Mouse (Mus musculus) heart, embryonic 16.5 days (tissue): ENCODE data around the gene Uri1. TPM values are rescaled to one million over a fixed set of nuclear protein-coding genes. Genes with fewer than 3 reads are reported as not detected.

Experiments used
- ATAC-seq: fragments of 200-750 bp; cut with Nextera tagmentation; replicated peaks from 2 replicates; pipeline ENCODE4 v1.8.0; 2017; ENCODE audit warnings: moderate number of reproducible peaks; ENCODE audit not compliant: insufficient read depth, low FRiP score; ENCODE audit errors: extremely low read depth
- H3K27ac ChIP-seq: fragments of 300-500 bp; sonication (generic); 2 replicates; pipeline ENCODE4 v1.5.1; 2014; ENCODE audit warnings: mild to moderate bottlenecking, low read length, control low read depth, moderate library complexity
- H3K27me3 ChIP-seq: fragments of 300-500 bp; sonication (generic); 2 replicates; pipeline ENCODE4 v1.6.1; 2014; ENCODE audit warnings: low read length, mixed read lengths; ENCODE audit not compliant: control insufficient read depth, insufficient read depth
- H3K36me3 ChIP-seq: fragments of 300-500 bp; sonication (generic); 2 replicates; pipeline ENCODE4 v1.6.1; 2014; ENCODE audit not compliant: control insufficient read depth, insufficient read depth
- H3K4me1 ChIP-seq: fragments of 300-500 bp; sonication (generic); 2 replicates; pipeline ENCODE4 v1.6.1; 2014; ENCODE audit warnings: low read length, mixed read lengths; ENCODE audit not compliant: control insufficient read depth, insufficient read depth
- H3K4me2 ChIP-seq: fragments of 300-500 bp; sonication (generic); 2 replicates; pipeline ENCODE4 v1.6.1; 2014; ENCODE audit warnings: low read depth, mild to moderate bottlenecking, control low read depth, low read length
- H3K4me3 ChIP-seq: fragments of 300-500 bp; sonication (generic); 2 replicates; pipeline ENCODE4 v1.5.1; 2014; ENCODE audit warnings: mild to moderate bottlenecking, control low read depth, low read length
- H3K9ac ChIP-seq: fragments of 300-500 bp; sonication (generic); 2 replicates; pipeline ENCODE4 v1.6.1; 2014; ENCODE audit warnings: low read length, control low read depth
- H3K9me3 ChIP-seq: fragments of 300-500 bp; sonication (generic); replicated peaks from 2 replicates; pipeline ENCODE4 v1.6.1; 2016; ENCODE audit warnings: low read length; ENCODE audit not compliant: control insufficient read depth
- WGBS: fragments of 180-500 bp; shearing (Covaris S2); extraction: QIAGEN DNeasy Blood & Tissue Kit; methylation state at CpG from one replicate; pipeline ENCODE4 v1.1.7; 2014; 5-methylcytosine and 5-hydroxymethylcytosine counted together
- polyA plus RNA-seq: library from polyadenylated mRNA; unstranded; fragments of >200 nt; fragmentation: Nextera tagmentation; extraction: Ambion mirVana; gene quantifications from 2 replicates; pipeline ENCODE4 v1.2.1, GENCODE M21; 2015

Gene Uri1
- 28.1 and 29.6 TPM in 2 replicates for polyA plus RNA-seq

DNA sequence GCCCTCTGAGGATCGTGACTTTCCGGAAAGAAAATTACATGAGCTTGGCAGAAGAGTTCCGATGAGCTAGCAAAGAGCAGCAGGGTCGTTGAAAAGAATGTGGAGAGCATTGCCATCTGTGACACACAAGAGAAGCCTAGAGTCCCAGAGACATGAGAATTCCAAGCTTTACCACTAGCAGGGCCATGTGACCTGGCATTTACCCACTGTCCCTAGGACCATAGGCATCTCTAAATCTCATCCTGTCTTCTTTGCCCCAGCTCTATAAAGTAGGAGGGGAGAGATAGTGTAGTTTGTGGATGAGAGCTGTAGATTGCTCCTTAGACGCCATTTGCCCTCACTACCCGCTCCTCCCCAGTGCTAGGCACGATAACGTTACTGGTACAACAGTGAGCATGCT lies at the start of gene Uri1:
Gene Uri1 (minus strand): TSS at position 101 of the 400 bp plus-strand sequence.
- no peak for ATAC-seq
- H3K4me1 ChIP-seq, result no peaks in the 10 kb centered on the region
- WGBS, result 85% methylated on average over 8 of the region's 8 CpGs

GRCm38 (mm10) chr7:38071065-38071464 lies 47.7 kb upstream of the Uri1 start:
- ATAC-seq, result no peak
- H3K9ac ChIP-seq, result no peak overlapping the region
- WGBS, result 67% methylated on average over 5 of the region's 5 CpGs
- H3K4me1 ChIP-seq, result no peaks in the 10 kb centered on the region
- no peak overlapping the region for H3K4me3 ChIP-seq
- no peak overlapping the region for H3K4me2 ChIP-seq
- no peaks in the 10 kb centered on the region for H3K9me3 ChIP-seq
- peaks cover 2% of the 10 kb centered on the region; the same call in 1 of the 2 replicates for H3K27me3 ChIP-seq
- no peaks in the 10 kb centered on the region for H3K36me3 ChIP-seq
- H3K27ac ChIP-seq, result no peak overlapping the region

More for the DNA sequence above, at the start of gene Uri1:
- Histone ChIP-seq H3K36me3 (no peaks in the 10 kb centered on the region), H3K27me3 (no peaks in the 10 kb centered on the region), H3K4me3 (no peak within 1 kb of the TSS), H3K4me2 (no peak within 1 kb of the TSS), H3K27ac (no peak within 1 kb of the TSS), H3K9me3 (no peaks in the 10 kb centered on the region), H3K9ac (no peak within 1 kb of the TSS)

- Histone ChIP-seq H3K36me3 (no peaks in the 10 kb centered on the region), H3K27me3 (peaks cover 2% of the 10 kb centered on the region; the same call in 1 of the 2 replicates), H3K4me2 (no peak overlapping the region), H3K9me3 (no peaks in the 10 kb centered on the region), H3K9ac (no peak overlapping the region), H3K4me1 (no peaks in the 10 kb centered on the region), H3K4me3 (no peak overlapping the region), H3K27ac (no peak overlapping the region)
- 42% methylated on average over 2 of the region's 2 CpGs for WGBS
- no peak for ATAC-seq
Measured at GRCm38 (mm10) chr7:38070663-38071062, 47.3 kb upstream of the Uri1 start.

- Histone ChIP-seq H3K4me2 (no peak overlapping the region), H3K4me1 (peaks cover 5% of the 10 kb centered on the region), H3K27ac (no peak overlapping the region), H3K9me3 (no peaks in the 10 kb centered on the region), H3K9ac (no peak overlapping the region), H3K27me3 (no peaks in the 10 kb centered on the region), H3K36me3 (no peaks in the 10 kb centered on the region), H3K4me3 (no peak overlapping the region)
- no peak for ATAC-seq
- 51% methylated on average over 4 of the region's 4 CpGs for WGBS
Measured at GRCm38 (mm10) chr7:38064431-38064830, 41.1 kb upstream of the Uri1 start.

GRCm38 (mm10) chr7:38061060-38061970 lies 38.0 kb upstream of the Uri1 start:
- no peaks in the 10 kb centered on the region for H3K9me3 ChIP-seq
- 1% methylated on average over 54 of the region's 57 CpGs for WGBS
- ATAC-seq, result peak; percentile 91
- H3K4me3 ChIP-seq, result peak overlapping the region; percentile 63
- peak overlapping the region; percentile 92 for H3K4me2 ChIP-seq
- no peaks in the 10 kb centered on the region for H3K27me3 ChIP-seq
- peaks cover 9% of the 10 kb centered on the region for H3K4me1 ChIP-seq
- H3K27ac ChIP-seq, result no peak overlapping the region
- no peaks in the 10 kb centered on the region for H3K36me3 ChIP-seq
- peak overlapping the region; percentile 79 for H3K9ac ChIP-seq

DNA sequence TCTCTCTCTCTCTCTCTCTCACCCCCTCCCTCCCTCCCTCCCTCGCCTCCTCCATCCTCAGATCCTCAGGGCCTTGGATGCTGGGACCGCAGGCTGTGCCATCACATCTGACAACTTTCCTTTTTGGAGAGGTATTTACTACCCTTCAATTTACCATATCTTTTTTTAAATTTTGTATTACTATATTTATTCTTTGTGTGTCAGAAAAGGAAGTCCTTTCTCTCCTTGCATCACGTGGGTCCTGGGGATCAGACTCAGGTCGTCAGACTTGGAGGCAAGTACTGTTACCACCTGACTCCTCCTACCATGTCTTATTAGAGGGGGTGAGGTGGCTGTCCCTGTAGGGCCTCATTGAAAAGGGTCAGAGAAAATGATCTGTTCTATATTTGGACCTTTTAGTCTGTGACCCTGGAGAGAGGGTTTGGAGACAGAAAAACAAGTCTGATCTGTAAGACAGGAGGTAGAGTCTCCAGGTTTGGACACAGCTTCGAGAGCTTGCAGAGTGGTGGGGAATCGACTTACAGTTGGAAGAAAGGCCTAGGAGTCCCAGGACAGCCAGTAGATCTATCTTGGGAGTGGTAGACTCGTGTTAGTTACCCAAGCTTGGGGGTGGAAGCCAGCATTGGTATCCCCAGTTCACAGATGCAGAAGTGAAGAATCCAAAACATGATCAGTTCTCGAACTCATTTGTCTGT lies 36.4 kb upstream of the Uri1 start:
- Histone ChIP-seq H3K9ac (no peak overlapping the region), H3K27me3 (no peaks in the 10 kb centered on the region), H3K27ac (no peak overlapping the region), H3K4me3 (no peak overlapping the region), H3K9me3 (no peaks in the 10 kb centered on the region), H3K36me3 (no peaks in the 10 kb centered on the region), H3K4me2 (no peak overlapping the region), H3K4me1 (peaks cover 9% of the 10 kb centered on the region)
- no peak for ATAC-seq
- 65% methylated on average over 8 of the region's 8 CpGs for WGBS

- H3K4me2 ChIP-seq, result no peak overlapping the region
- H3K9me3 ChIP-seq, result no peaks in the 10 kb centered on the region
- no peak overlapping the region for H3K27ac ChIP-seq
- H3K27me3 ChIP-seq, result no peaks in the 10 kb centered on the region
- no peak for ATAC-seq
- no peaks in the 10 kb centered on the region for H3K36me3 ChIP-seq
- WGBS, result 24% methylated on average over 7 of the region's 7 CpGs
- no peak overlapping the region for H3K9ac ChIP-seq
- H3K4me1 ChIP-seq, result peaks cover 9% of the 10 kb centered on the region
- no peak overlapping the region for H3K4me3 ChIP-seq
Measured at GRCm38 (mm10) chr7:38059096-38059495, 35.7 kb upstream of the Uri1 start.

DNA sequence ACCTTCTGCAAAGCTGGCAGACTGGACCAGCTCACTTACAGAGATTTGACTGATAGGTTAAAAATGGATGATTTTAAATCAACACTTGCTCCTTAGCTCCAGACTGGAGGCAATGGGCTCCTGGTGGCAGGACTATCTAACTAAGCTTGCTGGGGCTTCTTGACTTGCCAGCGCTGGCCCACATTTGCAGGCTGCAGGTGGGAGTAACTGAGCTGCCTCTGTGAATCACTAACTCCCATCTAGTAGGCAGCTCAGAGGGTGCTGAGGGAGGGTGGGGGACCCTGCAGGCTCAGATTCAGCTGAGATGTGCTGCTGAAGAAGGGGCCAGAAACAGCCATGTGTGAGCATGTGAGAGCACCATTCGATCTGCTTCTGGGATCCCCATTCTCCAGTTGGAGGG lies 32.6 kb upstream of the Uri1 start:
- no peak overlapping the region for H3K4me3 ChIP-seq
- no peak for ATAC-seq
- peaks cover 6% of the 10 kb centered on the region for H3K4me1 ChIP-seq
- H3K9ac ChIP-seq, result no peak overlapping the region
- H3K4me2 ChIP-seq, result no peak overlapping the region
- H3K36me3 ChIP-seq, result no peaks in the 10 kb centered on the region
- H3K9me3 ChIP-seq, result no peaks in the 10 kb centered on the region
- 71% methylated on average over 2 of the region's 2 CpGs for WGBS
- no peaks in the 10 kb centered on the region for H3K27me3 ChIP-seq
- H3K27ac ChIP-seq, result no peak overlapping the region

GRCm38 (mm10) chr7:38054246-38054645 lies 30.9 kb upstream of the Uri1 start:
- Histone ChIP-seq H3K27ac (no peak overlapping the region), H3K9ac (no peak overlapping the region), H3K9me3 (no peaks in the 10 kb centered on the region), H3K27me3 (no peaks in the 10 kb centered on the region), H3K4me3 (no peak overlapping the region), H3K4me2 (no peak overlapping the region), H3K36me3 (no peaks in the 10 kb centered on the region), H3K4me1 (peaks cover 2% of the 10 kb centered on the region; the same call in 1 of the 2 replicates)
- 79% methylated on average over 9 of the region's 9 CpGs for whole genome bisulfite sequencing
- ATAC-seq, result no peak
